Mouse (Mus musculus): ENCODE measurements at regions not wholly inside any gene's neighbourhood (a gene's known extent, or its start where the extent isn't known, plus 50 kb on each side); places are given as distances from the start of the nearest gene placed in this dataset.

DNA sequence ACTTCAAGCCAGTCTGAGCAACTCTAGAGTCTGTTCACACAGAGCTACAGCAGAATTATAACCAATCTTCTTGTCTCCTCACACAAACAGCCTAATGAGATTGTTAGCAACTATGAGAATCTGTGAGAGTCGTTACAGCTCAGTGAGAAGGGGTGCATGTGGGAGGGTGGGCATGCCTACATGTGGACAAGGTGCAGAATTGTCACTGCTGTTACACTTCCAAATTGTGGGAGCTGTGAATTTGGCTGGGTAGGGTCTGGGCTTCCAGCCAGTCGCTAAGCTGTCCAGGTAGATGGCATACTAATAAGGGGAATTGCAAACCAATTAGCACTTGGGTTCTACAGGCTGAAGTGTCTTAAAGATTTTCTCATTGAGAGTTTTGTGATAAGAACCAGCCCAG, 762.1 kb downstream of the Gm826 start:
- H3K9ac ChIP-seq (ENCODE audit: low read depth, low read length): no peak overlapping the region
- no peaks in the 10 kb centered on the region for H3K27me3 ChIP-seq (replicated peaks; ENCODE audit: control insufficient read depth, insufficient read depth, low read length)
- ATAC-seq (ENCODE audit: low read depth) (no peak), DNase-seq (ENCODE audit: low spot score) (no peak)
- no peaks in the 10 kb centered on the region; the same call in 1 of the 2 replicates for H3K9me3 ChIP-seq (ENCODE audit: control insufficient read depth, low read length)
- H3K4me3 ChIP-seq (ENCODE audit: low read depth, low read length): no peak overlapping the region
- no peaks in the 10 kb centered on the region for H3K4me1 ChIP-seq (ENCODE audit: control insufficient read depth, insufficient read depth, low read length)
- 86% methylated on average over 2 of the region's 2 CpGs for WGBS
- no peaks in the 10 kb centered on the region for H3K36me3 ChIP-seq (ENCODE audit: control insufficient read depth, insufficient read depth, low read length)
- no peak overlapping the region for H3K4me2 ChIP-seq (ENCODE audit: low read depth, low read length)
- H3K27ac ChIP-seq (replicated peaks; ENCODE audit: low read depth, low read length): no peak overlapping the region

GRCm38 (mm10) chr2:159575271-159575670, 758.7 kb downstream of the Gm826 start:
- DNase-seq (ENCODE audit: low spot score): no peak
- 68% methylated on average over 5 of the region's 5 CpGs for WGBS
- Histone ChIP-seq H3K4me2 (ENCODE audit: low read depth, low read length) (no peak overlapping the region), H3K27ac (replicated peaks; ENCODE audit: low read depth, low read length) (no peak overlapping the region), H3K9me3 (ENCODE audit: control insufficient read depth, low read length) (no peaks in the 10 kb centered on the region), H3K27me3 (replicated peaks; ENCODE audit: control insufficient read depth, insufficient read depth, low read length) (no peaks in the 10 kb centered on the region), H3K4me3 (ENCODE audit: low read depth, low read length) (no peak overlapping the region), H3K9ac (ENCODE audit: low read depth, low read length) (no peak overlapping the region), H3K36me3 (ENCODE audit: control insufficient read depth, insufficient read depth, low read length) (no peaks in the 10 kb centered on the region), H3K4me1 (ENCODE audit: control insufficient read depth, insufficient read depth, low read length) (no peaks in the 10 kb centered on the region)
- no peak for ATAC-seq (ENCODE audit: low read depth)

DNA sequence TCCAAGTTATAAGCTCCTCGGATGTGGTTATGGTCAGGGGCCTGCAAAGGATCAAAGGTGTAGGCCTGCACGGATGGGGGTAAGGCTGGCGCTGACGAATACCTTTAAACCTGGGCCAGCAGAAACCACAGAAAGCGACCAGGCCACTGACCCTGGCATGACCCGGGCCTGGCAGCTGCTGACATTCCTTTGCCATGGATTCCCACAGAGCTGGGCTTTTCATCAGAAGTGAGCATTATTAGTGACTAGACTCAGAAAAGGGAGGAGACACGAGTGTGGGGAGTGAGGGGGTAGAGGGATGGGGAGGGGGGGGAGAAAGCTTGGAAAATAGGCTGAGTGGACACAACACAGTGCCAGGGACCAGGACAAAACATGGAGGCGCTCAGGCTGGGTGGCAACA, 750.9 kb downstream of the Gm826 start:
- Histone ChIP-seq H3K4me3 (ENCODE audit: low read depth, low read length) (no peak overlapping the region), H3K9me3 (ENCODE audit: control insufficient read depth, low read length) (no peaks in the 10 kb centered on the region), H3K36me3 (ENCODE audit: control insufficient read depth, insufficient read depth, low read length) (no peaks in the 10 kb centered on the region), H3K27ac (replicated peaks; ENCODE audit: low read depth, low read length) (no peak overlapping the region), H3K27me3 (replicated peaks; ENCODE audit: control insufficient read depth, insufficient read depth, low read length) (no peaks in the 10 kb centered on the region), H3K9ac (ENCODE audit: low read depth, low read length) (no peak overlapping the region), H3K4me1 (ENCODE audit: control insufficient read depth, insufficient read depth, low read length) (no peaks in the 10 kb centered on the region), H3K4me2 (ENCODE audit: low read depth, low read length) (no peak overlapping the region)
- ATAC-seq (ENCODE audit: low read depth) (no peak), DNase-seq (ENCODE audit: low spot score) (no peak)
- WGBS: 49% methylated on average over 8 of the region's 8 CpGs

GRCm38 (mm10) chr2:159584641-159585040, 749.3 kb downstream of the Gm826 start:
- Histone ChIP-seq H3K27ac (replicated peaks; ENCODE audit: low read depth, low read length) (no peak overlapping the region), H3K9me3 (ENCODE audit: control insufficient read depth, low read length) (no peaks in the 10 kb centered on the region), H3K9ac (ENCODE audit: low read depth, low read length) (no peak overlapping the region), H3K36me3 (ENCODE audit: control insufficient read depth, insufficient read depth, low read length) (no peaks in the 10 kb centered on the region), H3K4me1 (ENCODE audit: control insufficient read depth, insufficient read depth, low read length) (no peaks in the 10 kb centered on the region), H3K27me3 (replicated peaks; ENCODE audit: control insufficient read depth, insufficient read depth, low read length) (no peaks in the 10 kb centered on the region), H3K4me3 (ENCODE audit: low read depth, low read length) (no peak overlapping the region), H3K4me2 (ENCODE audit: low read depth, low read length) (no peak overlapping the region)
- DNase-seq (ENCODE audit: low spot score) (no peak), ATAC-seq (ENCODE audit: low read depth) (no peak)

DNA sequence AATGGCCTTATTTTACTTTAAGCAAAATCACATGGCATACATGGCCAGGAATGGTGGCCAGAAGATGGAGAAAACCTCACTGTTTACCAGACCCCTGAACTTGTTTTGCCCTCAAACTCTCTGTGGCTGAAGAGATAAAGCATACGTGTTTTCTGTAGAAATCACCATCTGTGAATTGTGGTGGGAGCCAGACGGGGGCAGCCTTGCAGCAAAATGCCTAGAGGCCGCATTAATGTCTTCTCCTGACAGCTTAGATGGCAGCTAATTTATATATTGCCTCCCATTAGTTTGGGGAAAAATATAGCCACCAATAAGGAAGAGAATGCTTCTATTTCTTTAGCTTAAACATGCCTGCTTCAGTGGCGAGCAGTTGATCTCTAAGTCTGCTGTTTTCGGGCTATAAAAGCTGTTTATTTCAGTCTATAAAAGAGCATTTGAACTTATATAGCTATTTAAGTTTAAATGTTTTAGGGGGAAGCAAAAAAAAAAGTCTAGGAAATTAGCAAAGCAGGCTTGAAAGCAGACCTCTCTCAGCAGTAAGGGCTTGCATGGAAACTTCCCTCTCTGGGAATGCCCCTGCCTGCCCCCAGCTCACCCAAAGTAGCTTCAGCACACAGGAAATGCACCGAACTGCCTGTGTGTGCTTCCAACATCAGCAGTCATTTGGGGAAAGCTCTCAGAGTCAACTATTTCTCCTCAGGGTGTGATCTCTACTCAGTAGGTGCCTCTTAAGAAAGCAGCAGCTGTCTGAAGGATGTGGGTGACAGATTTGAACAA, 747.1 kb downstream of the Gm826 start:
- DNase-seq (ENCODE audit: low spot score) (no peak), ATAC-seq (ENCODE audit: low read depth) (no peak)
- Histone ChIP-seq H3K27ac (replicated peaks; ENCODE audit: low read depth, low read length) (no peak overlapping the region), H3K9ac (ENCODE audit: low read depth, low read length) (no peak overlapping the region), H3K4me3 (ENCODE audit: low read depth, low read length) (no peak overlapping the region), H3K9me3 (ENCODE audit: control insufficient read depth, low read length) (no peaks in the 10 kb centered on the region), H3K36me3 (ENCODE audit: control insufficient read depth, insufficient read depth, low read length) (no peaks in the 10 kb centered on the region), H3K4me2 (ENCODE audit: low read depth, low read length) (no peak overlapping the region), H3K4me1 (ENCODE audit: control insufficient read depth, insufficient read depth, low read length) (no peaks in the 10 kb centered on the region), H3K27me3 (replicated peaks; ENCODE audit: control insufficient read depth, insufficient read depth, low read length) (no peaks in the 10 kb centered on the region)
- 47% methylated on average over 6 of the region's 6 CpGs for WGBS

DNA sequence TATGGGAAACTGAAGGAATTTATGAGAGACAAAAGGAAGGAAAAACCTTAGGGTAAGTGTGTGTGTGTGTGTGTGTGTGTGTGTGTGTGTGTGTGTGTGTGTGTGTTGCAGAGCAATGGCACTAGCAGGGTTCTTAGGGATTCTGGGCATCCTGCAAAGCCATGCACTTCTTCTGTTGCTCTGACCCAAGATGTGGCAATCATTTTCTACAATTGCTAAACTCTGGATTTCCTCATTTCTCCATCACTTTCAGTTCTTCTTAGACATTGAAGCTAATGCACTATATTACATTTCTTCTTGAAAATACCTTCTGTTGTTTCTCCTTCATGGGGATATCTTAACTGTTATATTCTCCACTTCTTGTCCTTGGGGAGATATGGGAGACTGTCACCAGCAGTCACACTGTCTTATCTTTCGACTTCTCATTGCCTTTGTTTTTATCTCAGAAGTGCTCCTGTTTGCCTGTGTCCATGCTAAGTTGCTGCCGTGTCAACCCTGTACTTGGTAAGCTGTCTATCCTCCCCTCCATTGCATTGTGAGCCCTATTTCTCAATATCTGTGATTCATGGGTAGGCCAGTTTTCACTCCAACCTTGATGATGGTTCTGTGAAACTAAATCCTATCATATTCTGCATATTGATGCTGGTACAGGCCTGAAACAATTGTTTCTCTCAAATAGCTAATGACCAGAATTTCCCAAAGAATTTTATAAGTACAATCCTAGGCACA, 742.4 kb downstream of the Gm826 start:
- no peaks in the 10 kb centered on the region for H3K36me3 ChIP-seq (ENCODE audit: control insufficient read depth, insufficient read depth, low read length)
- no peaks in the 10 kb centered on the region for H3K27me3 ChIP-seq (replicated peaks; ENCODE audit: control insufficient read depth, insufficient read depth, low read length)
- no peak for DNase-seq (ENCODE audit: low spot score)
- no peak overlapping the region for H3K4me2 ChIP-seq (ENCODE audit: low read depth, low read length)
- no peak overlapping the region for H3K9ac ChIP-seq (ENCODE audit: low read depth, low read length)
- no peak overlapping the region for H3K4me3 ChIP-seq (ENCODE audit: low read depth, low read length)
- WGBS: 84% methylated on average over 2 of the region's 2 CpGs
- no peak overlapping the region for H3K27ac ChIP-seq (replicated peaks; ENCODE audit: low read depth, low read length)
- no peak for ATAC-seq (ENCODE audit: low read depth)
- H3K9me3 ChIP-seq (ENCODE audit: control insufficient read depth, low read length): no peaks in the 10 kb centered on the region
- no peaks in the 10 kb centered on the region for H3K4me1 ChIP-seq (ENCODE audit: control insufficient read depth, insufficient read depth, low read length)

DNA sequence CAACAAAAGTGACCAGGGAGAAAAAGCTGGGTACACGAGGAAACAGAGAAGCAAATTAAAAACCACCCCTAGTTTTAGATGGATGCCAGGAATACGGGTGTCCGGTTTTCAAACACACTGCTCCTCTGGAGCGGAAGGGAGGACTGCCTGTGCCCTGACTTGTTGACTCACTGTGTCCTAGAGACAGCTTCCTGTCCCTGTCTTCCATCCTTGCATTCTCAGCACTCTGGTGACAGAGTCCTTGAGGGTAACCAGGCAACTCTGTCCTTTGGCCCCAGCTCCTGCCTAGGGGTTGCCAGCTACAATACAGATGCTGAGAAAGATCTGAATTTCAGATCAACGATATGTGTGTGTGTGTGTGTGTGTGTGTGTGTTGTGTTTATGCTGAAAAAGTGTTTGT, 741.1 kb downstream of the Gm826 start:
- 70% methylated on average over 5 of the region's 5 CpGs for WGBS
- ATAC-seq (ENCODE audit: low read depth) (no peak), DNase-seq (ENCODE audit: low spot score) (no peak)
- no peaks in the 10 kb centered on the region for H3K27me3 ChIP-seq (replicated peaks; ENCODE audit: control insufficient read depth, insufficient read depth, low read length)
- H3K4me1 ChIP-seq (ENCODE audit: control insufficient read depth, insufficient read depth, low read length): no peaks in the 10 kb centered on the region
- H3K9ac ChIP-seq (ENCODE audit: low read depth, low read length): no peak overlapping the region
- H3K4me3 ChIP-seq (ENCODE audit: low read depth, low read length): no peak overlapping the region
- H3K4me2 ChIP-seq (ENCODE audit: low read depth, low read length): no peak overlapping the region
- H3K36me3 ChIP-seq (ENCODE audit: control insufficient read depth, insufficient read depth, low read length): no peaks in the 10 kb centered on the region
- H3K9me3 ChIP-seq (ENCODE audit: control insufficient read depth, low read length): no peaks in the 10 kb centered on the region
- H3K27ac ChIP-seq (replicated peaks; ENCODE audit: low read depth, low read length): no peak overlapping the region

- WGBS: 43% methylated on average over 6 of the region's 6 CpGs
- Histone ChIP-seq H3K4me1 (ENCODE audit: control insufficient read depth, insufficient read depth, low read length) (0 out of 2 replicates have a peak, but pooled peaks cover 4% of the 10 kb centered on the region), H3K4me2 (ENCODE audit: low read depth, low read length) (no peak overlapping the region), H3K27ac (replicated peaks; ENCODE audit: low read depth, low read length) (no peak overlapping the region), H3K9me3 (ENCODE audit: control insufficient read depth, low read length) (no peaks in the 10 kb centered on the region), H3K9ac (ENCODE audit: low read depth, low read length) (no peak overlapping the region), H3K4me3 (ENCODE audit: low read depth, low read length) (no peak overlapping the region), H3K27me3 (replicated peaks; ENCODE audit: control insufficient read depth, insufficient read depth, low read length) (no peaks in the 10 kb centered on the region), H3K36me3 (ENCODE audit: control insufficient read depth, insufficient read depth, low read length) (no peaks in the 10 kb centered on the region)
- no peak for ATAC-seq (ENCODE audit: low read depth)
- no peak for DNase-seq (ENCODE audit: low spot score)
These were observed 737.7 kb downstream of the Gm826 start for GRCm38 (mm10) chr2:159596285-159596684.

DNA sequence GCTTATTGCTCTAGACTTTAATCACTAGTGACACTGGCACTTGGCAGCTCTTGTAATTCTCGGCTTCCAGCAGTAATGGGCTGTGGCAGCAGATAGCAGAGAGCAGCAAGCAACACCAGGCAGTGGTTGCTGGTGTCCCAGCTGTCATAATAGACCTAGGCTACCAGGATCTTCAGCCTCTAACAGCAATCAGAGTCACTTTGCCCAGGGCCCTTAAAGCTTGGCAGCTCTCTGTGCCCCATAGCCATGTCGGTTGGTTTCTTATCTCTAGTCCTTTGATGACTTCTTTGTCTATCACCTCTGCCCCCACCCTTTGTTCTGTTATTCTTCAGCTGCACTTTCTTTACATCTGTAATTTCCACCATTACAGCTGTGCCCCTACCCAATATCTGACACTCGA, 735.9 kb downstream of the Gm826 start:
- DNase-seq (ENCODE audit: low spot score) (no peak), ATAC-seq (ENCODE audit: low read depth) (no peak)

More for the DNA sequence above, 735.9 kb downstream of the Gm826 start:
- Histone ChIP-seq H3K9ac (ENCODE audit: low read depth, low read length) (no peak overlapping the region), H3K4me3 (ENCODE audit: low read depth, low read length) (no peak overlapping the region), H3K4me1 (ENCODE audit: control insufficient read depth, insufficient read depth, low read length) (0 out of 2 replicates have a peak, but pooled peaks cover 4% of the 10 kb centered on the region), H3K27me3 (replicated peaks; ENCODE audit: control insufficient read depth, insufficient read depth, low read length) (no peaks in the 10 kb centered on the region), H3K9me3 (ENCODE audit: control insufficient read depth, low read length) (no peaks in the 10 kb centered on the region), H3K4me2 (ENCODE audit: low read depth, low read length) (no peak overlapping the region), H3K36me3 (ENCODE audit: control insufficient read depth, insufficient read depth, low read length) (no peaks in the 10 kb centered on the region), H3K27ac (replicated peaks; ENCODE audit: low read depth, low read length) (no peak overlapping the region)
- 51% methylated on average over 3 of the region's 3 CpGs for WGBS

Measured in embryonic facial prominence, embryonic 14.5 days (tissue).